Comparison of ENCODE assay signal across 16 mouse cellular contexts in the genomic region with DNA sequence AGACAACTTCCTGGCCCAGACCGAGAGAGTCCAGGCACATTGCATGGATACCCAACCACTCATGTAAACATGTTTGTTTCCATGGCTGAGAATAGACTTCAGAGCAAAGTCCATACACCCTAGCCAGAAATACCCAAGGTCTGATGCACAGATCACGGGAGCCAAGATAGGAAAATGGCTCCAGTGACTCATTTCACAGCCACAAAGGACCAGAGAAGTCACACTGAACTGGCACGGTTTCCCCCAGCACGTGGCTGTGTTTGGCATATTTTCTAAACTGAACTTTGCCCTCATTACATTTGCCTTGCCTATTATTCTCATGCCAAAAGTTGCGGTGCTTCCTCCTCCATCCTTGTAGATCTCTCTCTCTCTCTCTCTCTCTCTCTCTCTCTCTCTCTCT. TPM values are rescaled to one million over a fixed set of nuclear protein-coding genes. Genes with fewer than 3 reads are reported as not detected.
A peak's percentile ranks its signal among the peaks of the same experiment; 100 is the strongest.
DNase-seq lines count a peak whose midpoint lies in the region; ATAC-seq and TF ChIP-seq lines count a peak whose summit lies in the region.
"Had no signal": no experiment of that assay in that cellular context is flagged by ENCODE, and none has a peak within 500 bp of the region (broad histone marks: within the 10 kb centered on the region; RNA-seq: fewer than 3 reads in every experiment).

No protein-coding gene starts in this region.

- DNase-seq in kidney, adult 18-20 months, result peak; percentile 75
- no peak for DNase-seq in kidney, postnatal 10 days
- DNase-seq in adrenal gland, adult 8-10 months, result peak; percentile 41
- peak; percentile 44 for DNase-seq in kidney, postnatal 14 days
- no peak for DNase-seq in left cerebral cortex, adult 11 months (ENCODE audit: low spot score)
- DNase-seq in frontal cortex, adult 2 months (ENCODE audit: extremely low spot score in 1 of 2, low spot score in 1 of 2), result no peak
- DNase-seq: thymus, postnatal 36 days had no signal

- H3K79me3 ChIP-seq in C2C12 (ENCODE audit: low read depth), result no peaks in the 10 kb centered on the region

- ATAC-seq in CD4-positive, CD25-positive, alpha-beta regulatory T cell, adult 4 months, result no peak
- ATAC-seq: midbrain, embryonic 15.5 days had no signal

- H3K4me3 ChIP-seq in C2C12 (ENCODE audit: insufficient read depth, poor library complexity, severe bottlenecking), result no peak overlapping the region
- H3K4me3 ChIP-seq: midbrain, embryonic 15.5 days; neural tube, embryonic 13.5 days had no signal

- no peak overlapping the region for H3ac ChIP-seq in C2C12 (ENCODE audit: control insufficient read depth, insufficient read length, low read depth)

- no peak for TF ChIP-seq CTCF in C2C12 (IDR thresholded peaks at IDR 0.05; ENCODE audit: control insufficient read depth, insufficient read depth, insufficient read length)

- H3K36me3 ChIP-seq in C2C12 (ENCODE audit: control insufficient read depth, insufficient read depth), result no peaks in the 10 kb centered on the region
- H3K36me3 ChIP-seq: midbrain, embryonic 15.5 days; neural tube, embryonic 13.5 days had no signal

- H3K79me2 ChIP-seq in C2C12 (ENCODE audit: control insufficient read depth, insufficient read depth), result no peaks in the 10 kb centered on the region

- H3K27me3 ChIP-seq in C2C12 (ENCODE audit: control insufficient read depth, insufficient read depth, insufficient read length), result no peaks in the 10 kb centered on the region
- H3K27me3 ChIP-seq: midbrain, embryonic 15.5 days had no signal

TF ChIP-seq in C2C12, 6 proteins besides CTCF, POLR2A, EP300 and RAD21:
- TF ChIP-seq FOSL1 (IDR thresholded peaks at IDR 0.05; ENCODE audit: insufficient read depth, low read length, poor library complexity, severe bottlenecking), result no peak
- TF ChIP-seq MAX (IDR thresholded peaks at IDR 0.05), result peak; percentile 77
- TF ChIP-seq USF1 (IDR thresholded peaks at IDR 0.05; ENCODE audit: low read depth), result peak; percentile 44
- TF ChIP-seq CEBPB (IDR thresholded peaks at IDR 0.05; ENCODE audit: low read depth), result no peak
- no peak for TF ChIP-seq MYOG (IDR thresholded peaks at IDR 0.05; ENCODE audit: control insufficient read depth, extremely low read depth, insufficient read length)
- no peak for TF ChIP-seq MYOD1 (IDR thresholded peaks at IDR 0.05; ENCODE audit: control insufficient read depth, insufficient read length, low read depth)

RNA-seq across cellular contexts. Expression of a gene that starts 1.9 kb away (rescaled TPM):
- polyA plus RNA-seq in C2C12 (2012; fragmentation: generic; extraction: Trizol), result 0.01 TPM
- under 1 TPM in 1 of 4 experiments, not detected in 3; 0.05 TPM for total RNA-seq in adrenal gland, adult 8-10 months (2022)
- 1 to 10 TPM; 2.0 to 3.4 TPM for polyA plus RNA-seq in CD4-positive, CD25-positive, alpha-beta regulatory T cell, adult 4 months (2017; shearing (Covaris generic))
- 6.6 and 8.3 TPM in 2 replicates for polyA plus RNA-seq in frontal cortex, adult 2 months (2012; rRNA removed)
- polyA plus RNA-seq: hindbrain, embryonic 11.5 days had no signal

RNA-seq across cellular contexts. Expression of a gene that starts 30.4 kb away (rescaled TPM):
- not detected for polyA plus RNA-seq in C2C12 (2012; fragmentation: generic; extraction: Trizol)
- not detected for total RNA-seq in adrenal gland, adult 8-10 months (2022)
- not detected for polyA plus RNA-seq in CD4-positive, CD25-positive, alpha-beta regulatory T cell, adult 4 months (2017; shearing (Covaris generic))
- polyA plus RNA-seq in frontal cortex, adult 2 months (2012; rRNA removed), result 0.23 TPM in 1 of 2 replicates, not detected in the other
- total RNA-seq: heart, adult 18-20 months; layer of hippocampus, postnatal 10 days had no signal
- polyA plus RNA-seq: limb, embryonic 11.5 days; neural tube, embryonic 13.5 days had no signal

RNA-seq across cellular contexts. Expression of a gene that starts 38.5 kb away (rescaled TPM):
- polyA plus RNA-seq in C2C12 (2012; fragmentation: generic; extraction: Trizol), result 33.0 TPM
- total RNA-seq in adrenal gland, adult 8-10 months (2022), result 10 to 100 TPM; 42.6 to 51.5 (median 45.9) TPM
- polyA plus RNA-seq in CD4-positive, CD25-positive, alpha-beta regulatory T cell, adult 4 months (2017; shearing (Covaris generic)), result 10 to 100 TPM; 33.3 to 62.9 TPM
- polyA plus RNA-seq in frontal cortex, adult 2 months (2012; rRNA removed), result 49.1 and 50.1 TPM in 2 replicates

RNA-seq across cellular contexts. Expression of a gene that starts 55.0 kb away (rescaled TPM):
- polyA plus RNA-seq in C2C12 (2012; fragmentation: generic; extraction: Trizol), result not detected
- total RNA-seq in adrenal gland, adult 8-10 months (2022), result under 1 TPM in 2 of 4 experiments, not detected in 2; 0.12 to 0.18 TPM
- not detected for polyA plus RNA-seq in CD4-positive, CD25-positive, alpha-beta regulatory T cell, adult 4 months (2017; shearing (Covaris generic))
- 0.22 and 0.23 TPM in 2 replicates for polyA plus RNA-seq in frontal cortex, adult 2 months (2012; rRNA removed)
- total RNA-seq: heart, adult 18-20 months had no signal
- polyA plus RNA-seq: hindbrain, embryonic 11.5 days; limb, embryonic 11.5 days; lung, embryonic 16.5 days; neural tube, embryonic 13.5 days had no signal

Comparison
In these comparisons a context has a peak if more than half of its experiments do, and no peak if none do; other contexts are left out.
1. DNase-seq: peak in kidney, adult 18-20 months (single experiment), adrenal gland, adult 8-10 months (single experiment) and kidney, postnatal 14 days (single experiment); none in kidney, postnatal 10 days (single experiment), left cerebral cortex, adult 11 months (single experiment) and frontal cortex, adult 2 months (0 of 2).